Mouse (Mus musculus) heart, adult 2 months (tissue): ENCODE results near the gene Zbtb22. TPM values are rescaled to one million over a fixed set of nuclear protein-coding genes. Genes with fewer than 3 reads are reported as not detected.

Source experiments
- DNase-seq, 2 experiments: peaks; one replicate each; pipeline ENCODE4 v3.0.0; 2021
- H3K27ac ChIP-seq: fragments of 200-600 bp; 2 replicates; pipeline ENCODE4 v1.8.1; 2022
- H3K27me3 ChIP-seq: fragments of 200-500 bp; 2 replicates; pipeline ENCODE4 v1.6.1; 2012; ENCODE audit warnings: mild to moderate bottlenecking, low read length, inconsistent platforms, mixed read lengths; ENCODE audit not compliant: control insufficient read depth, insufficient read depth
- H3K36me3 ChIP-seq: fragments of 200-500 bp; 2 replicates; pipeline ENCODE4 v1.6.1; 2012; ENCODE audit warnings: low read length, inconsistent platforms; ENCODE audit not compliant: control insufficient read depth, insufficient read depth
- H3K4me1 ChIP-seq: fragments of 200-500 bp; 2 replicates; pipeline ENCODE4 v1.6.1; 2011; ENCODE audit warnings: low read length; ENCODE audit not compliant: control insufficient read depth, insufficient read depth
- H3K4me3 ChIP-seq: fragments of 200-600 bp; 2 replicates; pipeline ENCODE4 v1.8.1; 2022
- H3K79me2 ChIP-seq: fragments of 200-500 bp; replicated peaks from 2 replicates; pipeline ENCODE4 v1.6.1; 2012; ENCODE audit warnings: mild to moderate bottlenecking, inconsistent platforms, low read length, moderate library complexity, mixed read lengths; ENCODE audit not compliant: control insufficient read depth, insufficient read depth
- H3K9ac ChIP-seq: fragments of 200-500 bp; 2 replicates; pipeline ENCODE4 v1.6.1; 2012; ENCODE audit warnings: low read depth, mild to moderate bottlenecking, control low read depth, inconsistent platforms, low read length, mixed read lengths
- CTCF ChIP-seq: fragments of 200-600 bp; IDR thresholded peaks from 2 replicates; pipeline ENCODE4 v1.8.1; 2022; ENCODE audit warnings: antibody characterized with exemption, mild to moderate bottlenecking, moderate library complexity
- EP300 ChIP-seq: fragments of 200-500 bp; IDR thresholded peaks from 2 replicates; pipeline ENCODE4 v1.6.1; 2011; ENCODE audit warnings: low read depth, low read length, control low read depth; ENCODE audit not compliant: insufficient read depth
- POLR2A ChIP-seq: fragments of 200-500 bp; IDR thresholded peaks from 2 replicates; pipeline ENCODE4 v1.6.1; 2011; ENCODE audit warnings: mild to moderate bottlenecking, low read depth, low read length, control low read depth; ENCODE audit not compliant: insufficient read depth
- WGBS: fragments of 180-500 bp; shearing (Covaris S2); methylation state at CpG from one replicate; pipeline ENCODE4 v1.1.7; 2018; 5-methylcytosine and 5-hydroxymethylcytosine counted together
- intact Hi-C: fragments of 180-260 bp; cut with DNase I; formaldehyde crosslinking; loops from one replicate; pipeline ENCODE4 v1.15.1; 2025
- polyA plus RNA-seq: library from polyadenylated mRNA; depleted of rRNA; stranded (reverse); fragments of >200 nt; gene quantifications from 2 replicates; pipeline ENCODE4 v1.2.3, GENCODE M21; 2012
- total RNA-seq, 2 experiments: library from RNA; stranded (reverse); gene quantifications; 2 replicates each; pipeline ENCODE4 v1.2.3; 2021

The Zbtb22 gene
- total and polyA plus RNA-seq, 3 experiments, result 13.7 to 24.6 (median 18.8) TPM

GRCm38 (mm10) chr17:33911813-33912414 lies 3.8 kb upstream of the Zbtb22 start:
- WGBS, result 88% methylated on average over 28 of the region's 28 CpGs
- intact Hi-C loops, result no loop called here
- no peak overlapping the region for H3K27ac ChIP-seq
- H3K27me3 ChIP-seq, result no peaks in the 10 kb centered on the region
- H3K79me2 ChIP-seq, result no peaks in the 10 kb centered on the region
- no peak overlapping the region for H3K9ac ChIP-seq
- peaks cover 3% of the 10 kb centered on the region; the same call in 1 of the 2 replicates for H3K36me3 ChIP-seq
- TF ChIP-seq EP300 (no peak), CTCF (no peak), POLR2A (no peak)
- H3K4me1 ChIP-seq, result peaks cover 4% of the 10 kb centered on the region
- no peak overlapping the region for H3K4me3 ChIP-seq
- DNase-seq, result peak in 1 of 2 experiments; percentile 19

DNA sequence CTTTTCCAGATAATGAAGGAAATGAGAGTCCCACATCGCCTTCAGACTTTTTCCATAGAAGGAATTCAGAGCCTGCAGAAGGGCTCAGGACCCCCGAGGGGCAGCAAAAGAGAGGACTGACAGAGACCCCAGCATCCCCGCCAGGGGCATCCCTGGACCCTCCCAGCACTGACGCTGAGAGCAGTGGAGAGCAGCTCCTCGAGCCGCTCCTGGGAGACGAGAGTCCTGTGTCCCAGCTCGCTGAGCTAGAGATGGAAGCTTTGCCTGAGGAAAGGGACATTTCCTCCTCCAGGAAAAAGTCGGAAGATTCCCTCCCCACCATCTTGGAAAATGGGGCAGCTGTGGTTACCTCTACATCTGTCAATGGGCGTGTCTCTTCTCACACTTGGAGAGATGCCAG lies 2.4 kb upstream of the Zbtb22 start:
- peaks cover 3% of the 10 kb centered on the region for H3K4me1 ChIP-seq
- no peak overlapping the region for H3K27ac ChIP-seq
- H3K79me2 ChIP-seq, result no peaks in the 10 kb centered on the region
- no peaks in the 10 kb centered on the region for H3K27me3 ChIP-seq
- intact Hi-C loops, result no loop called here
- TF ChIP-seq EP300, result no peak
- no peak for TF ChIP-seq CTCF
- no peak for TF ChIP-seq POLR2A
- no peak overlapping the region for H3K9ac ChIP-seq
- DNase-seq, result no peak
- peaks cover 3% of the 10 kb centered on the region; the same call in 1 of the 2 replicates for H3K36me3 ChIP-seq
- 79% methylated on average over 10 of the region's 10 CpGs for WGBS
- no peak overlapping the region for H3K4me3 ChIP-seq

DNA sequence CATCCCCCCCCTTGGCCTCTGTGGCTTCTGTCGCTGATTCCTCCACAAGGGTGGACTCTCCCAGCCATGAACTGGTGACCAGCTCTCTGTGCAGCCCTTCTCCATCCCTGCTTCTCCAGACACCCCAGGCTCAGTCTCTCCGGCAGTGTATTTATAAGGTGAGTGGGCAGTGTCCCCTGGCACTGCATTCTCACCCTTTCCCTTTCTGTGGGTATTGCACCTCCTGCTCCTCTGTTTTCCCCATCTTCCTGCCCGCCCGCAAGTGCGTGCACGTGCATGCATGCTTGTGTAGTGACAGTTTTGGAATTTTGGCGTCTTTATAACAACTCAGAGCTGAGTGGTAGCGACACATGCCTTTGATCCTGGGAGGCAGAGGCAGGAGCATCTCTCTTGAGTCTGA lies 1.8 kb upstream of the Zbtb22 start:
- TF ChIP-seq POLR2A, result no peak
- no peak for TF ChIP-seq EP300
- TF ChIP-seq CTCF, result no peak
- no peaks in the 10 kb centered on the region for H3K27me3 ChIP-seq
- H3K4me3 ChIP-seq, result no peak overlapping the region
- WGBS, result 88% methylated on average over 8 of the region's 8 CpGs
- no peak overlapping the region for H3K9ac ChIP-seq
- peaks cover 5% of the 10 kb centered on the region for H3K4me1 ChIP-seq
- peaks cover 3% of the 10 kb centered on the region; the same call in 1 of the 2 replicates for H3K36me3 ChIP-seq
- DNase-seq, result no peak
- no peak overlapping the region for H3K27ac ChIP-seq
- intact Hi-C loops, result no loop called here
- no peaks in the 10 kb centered on the region for H3K79me2 ChIP-seq

GRCm38 (mm10) chr17:33914969-33915391 lies 724 bp upstream of the Zbtb22 start:
- intact Hi-C loops, result no loop called here
- no peak overlapping the region for H3K9ac ChIP-seq
- peaks cover 3% of the 10 kb centered on the region; the same call in 1 of the 2 replicates for H3K36me3 ChIP-seq

DNA sequence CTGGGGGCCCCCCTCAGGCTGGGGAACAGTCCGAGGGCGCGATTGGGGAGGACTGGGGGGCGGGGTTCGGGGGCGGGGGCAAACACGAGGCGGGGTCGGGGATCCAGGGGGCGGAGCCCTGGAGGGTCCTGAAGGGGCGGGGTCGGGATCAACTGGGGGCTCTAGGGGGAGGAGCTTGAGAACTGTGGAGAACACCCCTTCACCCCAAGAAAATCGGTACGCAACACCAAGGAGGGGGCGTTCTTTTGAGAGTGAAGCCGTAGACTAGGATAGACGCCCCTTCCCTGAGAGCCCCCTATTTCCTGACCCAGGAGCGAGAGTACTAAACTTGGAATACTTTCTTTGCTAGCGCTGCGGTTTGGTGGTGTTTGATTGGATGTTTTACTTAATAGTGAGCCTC lies 590 bp downstream of the Zbtb22 start:
- WGBS, result under 1% methylated on average over 18 of the region's 20 CpGs
- intact Hi-C loops, result no loop called here
- DNase-seq, result no peak
- no peak for TF ChIP-seq EP300
- no peak for TF ChIP-seq POLR2A
- no peak for TF ChIP-seq CTCF
- Histone ChIP-seq H3K9ac (peak overlapping the region; percentile 33), H3K4me3 (peak overlapping the region; percentile 59), H3K79me2 (no peaks in the 10 kb centered on the region), H3K27ac (peak overlapping the region; percentile 62), H3K36me3 (peaks cover 3% of the 10 kb centered on the region; the same call in 1 of the 2 replicates), H3K4me1 (peaks cover 4% of the 10 kb centered on the region), H3K27me3 (no peaks in the 10 kb centered on the region)

More at GRCm38 (mm10) chr17:33914969-33915391, 724 bp upstream of the Zbtb22 start:
- H3K27me3 ChIP-seq, result no peaks in the 10 kb centered on the region
- WGBS, result 69% methylated on average over 13 of the region's 13 CpGs
- H3K79me2 ChIP-seq, result no peaks in the 10 kb centered on the region
- no peak overlapping the region; the same call in 1 of the 2 replicates for H3K4me3 ChIP-seq
- no peak for DNase-seq
- H3K4me1 ChIP-seq, result peaks cover 6% of the 10 kb centered on the region
- H3K27ac ChIP-seq, result no peak overlapping the region; the same call in 1 of the 2 replicates
- TF ChIP-seq EP300 (no peak), CTCF (peak; percentile 22), POLR2A (no peak)
